Mouse (Mus musculus): Measurements from ENCODE around the gene Jsrp1.

- no peak for TF ChIP-seq CTCF (IDR thresholded peaks at IDR 0.05; ENCODE audit: low read depth)
- no peak for TF ChIP-seq EP300 (IDR thresholded peaks at IDR 0.05; ENCODE audit: low read depth)
Measured at GRCm38 (mm10) chr10:80766161-80766815, 47.0 kb downstream of the Jsrp1 start.

Data from liver, postnatal 0 days (tissue).